In genomic region chr3:75557292-75557691, GRCm38 (mm10) we compare ENCODE assay signal across 8 mouse cellular contexts. TPM values are rescaled to one million over a fixed set of nuclear protein-coding genes. Genes with fewer than 3 reads are reported as not detected.
A peak's percentile ranks its signal among the peaks of the same experiment; 100 is the strongest.
DNase-seq lines count a peak whose midpoint lies in the region; ATAC-seq lines count a peak whose summit lies in the region.

TSS of gene Serpini1 (plus strand) at chr3:75557547.

- H3K4me3 ChIP-seq in hindbrain, embryonic 16.5 days (ENCODE audit: low read length) = peak within 1 kb of the TSS; percentile 92

- H3K27me3 ChIP-seq in hindbrain, embryonic 16.5 days (replicated peaks; ENCODE audit: control insufficient read depth, insufficient read depth, low read length) = no peaks in the 10 kb centered on the region

- under 1% methylated on average over 19 of the region's 19 CpGs for WGBS in hindbrain, embryonic 16.5 days

- DNase-seq in ZHBTc4 (ENCODE audit: low read depth, low spot score) = peak; percentile 97
- DNase-seq in cerebellum, postnatal 25 days = peak; percentile 94 to 95
- DNase-seq in frontal cortex, postnatal 36 days (ENCODE audit: low spot score in 2 of 2) = peak; percentile 93
- peak; percentile 90 for DNase-seq in left cerebral cortex, adult 11 months (ENCODE audit: low spot score)
- peak; percentile 96 for DNase-seq in lung, postnatal 36 days
- DNase-seq in right cerebral cortex, postnatal 10 days (ENCODE audit: low spot score in 2 of 2) = peak; percentile 92 to 95
- DNase-seq in B cell, adult 2 months = no peak

- ATAC-seq in hindbrain, embryonic 16.5 days = peak; percentile 96

- H3K4me2 ChIP-seq in hindbrain, embryonic 16.5 days (ENCODE audit: low read length) = peak within 1 kb of the TSS; percentile 88

- H3K27ac ChIP-seq in hindbrain, embryonic 16.5 days (ENCODE audit: low read depth, low read length) = peak within 1 kb of the TSS; percentile 84

- H3K36me3 ChIP-seq in hindbrain, embryonic 16.5 days (ENCODE audit: control insufficient read depth, insufficient read depth, low read length) = no peaks in the 10 kb centered on the region

- peaks cover 4% of the 10 kb centered on the region for H3K4me1 ChIP-seq in hindbrain, embryonic 16.5 days (ENCODE audit: control insufficient read depth, insufficient read depth, low read depth, low read length)

- peak within 1 kb of the TSS; percentile 97 for H3K9ac ChIP-seq in hindbrain, embryonic 16.5 days (ENCODE audit: low read depth, low read length)

- no peaks in the 10 kb centered on the region for H3K9me3 ChIP-seq in hindbrain, embryonic 16.5 days (ENCODE audit: control insufficient read depth, low read length)

RNA-seq across cellular contexts. Expression of gene Serpini1, which starts in this region (rescaled TPM):
- 171 and 186 TPM in 2 replicates for polyA plus RNA-seq in hindbrain, embryonic 16.5 days (2015; fragmentation: Nextera tagmentation; extraction: Ambion mirVana)

Comparison
In these comparisons a context has a peak if more than half of its experiments do, and no peak if none do; other contexts are left out.
1. DNase-seq: peak in ZHBTc4 (single experiment), cerebellum, postnatal 25 days (2 of 2), frontal cortex, postnatal 36 days (2 of 2), left cerebral cortex, adult 11 months (single experiment), lung, postnatal 36 days (single experiment) and right cerebral cortex, postnatal 10 days (2 of 2); none in B cell, adult 2 months (0 of 2).